Mouse (Mus musculus) macrophage (primary cell): ENCODE results near the gene Ctnnb1. TPM values are rescaled to one million over a fixed set of nuclear protein-coding genes. Genes with fewer than 3 reads are reported as not detected.

Experiments
- H3K27ac ChIP-seq: fragments of 350-480 bp; formaldehyde crosslinking; 2 replicates; pipeline ENCODE4 v1.9.0; 2021
- H3K36me3 ChIP-seq: fragments of 350-480 bp; formaldehyde crosslinking; 2 replicates; pipeline ENCODE4 v1.9.0; 2021; ENCODE audit errors: inconsistent target
- H3K4me3 ChIP-seq: fragments of 350-480 bp; formaldehyde crosslinking; 2 replicates; pipeline ENCODE4 v1.9.0; 2021; ENCODE audit errors: inconsistent target
- H3K79me2 ChIP-seq: fragments of 350-480 bp; formaldehyde crosslinking; 2 replicates; pipeline ENCODE4 v1.9.0; 2021; ENCODE audit errors: inconsistent target
- WGBS: methylation state at CpG from one replicate; pipeline ENCODE4 v1.1.7; 2026; ENCODE audit warnings: inconsistent platforms; ENCODE audit not compliant: missing documents; 5-methylcytosine and 5-hydroxymethylcytosine counted together
- polyA plus RNA-seq: library from polyadenylated mRNA; stranded (reverse); fragments of 250-400 nt; gene quantifications from 3 replicates; pipeline ENCODE4 v1.2.4, GENCODE M21; 2018; ENCODE audit warnings: inconsistent platforms

Gene Ctnnb1
- polyA plus RNA-seq, 1 experiment from 2014 or later: 288 TPM

GRCm38 (mm10) chr9:120961466-120961865, 32.5 kb downstream of the Ctnnb1 start:
- Histone ChIP-seq H3K36me3 (peaks cover 83% of the 10 kb centered on the region), H3K27ac (no peak overlapping the region), H3K4me3 (no peak overlapping the region), H3K79me2 (peaks cover 51% of the 10 kb centered on the region; the same call in 1 of the 2 replicates)
- 51% methylated on average over 3 of the region's 3 CpGs for whole genome bisulfite sequencing

GRCm38 (mm10) chr9:120961969-120962700, 33.1 kb downstream of the Ctnnb1 start:
- no peak overlapping the region for H3K27ac ChIP-seq
- peaks cover 47% of the 10 kb centered on the region; the same call in 1 of the 2 replicates for H3K79me2 ChIP-seq
- 32% methylated on average over 3 of the region's 3 CpGs for WGBS
- H3K36me3 ChIP-seq: peaks cover 83% of the 10 kb centered on the region
- no peak overlapping the region for H3K4me3 ChIP-seq

GRCm38 (mm10) chr9:120963104-120963503, 34.1 kb downstream of the Ctnnb1 start:
- Histone ChIP-seq H3K27ac (no peak overlapping the region), H3K36me3 (peaks cover 81% of the 10 kb centered on the region), H3K79me2 (peaks cover 43% of the 10 kb centered on the region; the same call in 1 of the 2 replicates), H3K4me3 (no peak overlapping the region)
- WGBS: 98% methylated on average over 4 of the region's 4 CpGs

- Histone ChIP-seq H3K4me3 (no peak overlapping the region), H3K36me3 (peaks cover 78% of the 10 kb centered on the region; the same call in 1 of the 2 replicates), H3K79me2 (peaks cover 40% of the 10 kb centered on the region; the same call in 1 of the 2 replicates), H3K27ac (no peak overlapping the region)
- 97% methylated on average over 3 of the region's 3 CpGs for WGBS
Observed at GRCm38 (mm10) chr9:120963720-120964119, 34.7 kb downstream of the Ctnnb1 start.

- no peak overlapping the region for H3K27ac ChIP-seq
Observed at GRCm38 (mm10) chr9:120964224-120964623, 35.2 kb downstream of the Ctnnb1 start.

GRCm38 (mm10) chr9:120965007-120965406, 36.0 kb downstream of the Ctnnb1 start:
- Histone ChIP-seq H3K79me2 (peaks cover 31% of the 10 kb centered on the region; the same call in 1 of the 2 replicates), H3K27ac (no peak overlapping the region), H3K36me3 (peaks cover 69% of the 10 kb centered on the region; the same call in 1 of the 2 replicates), H3K4me3 (no peak overlapping the region)
- 97% methylated on average over 10 of the region's 10 CpGs for WGBS

More at GRCm38 (mm10) chr9:120964224-120964623, 35.2 kb downstream of the Ctnnb1 start:
- Histone ChIP-seq H3K79me2 (peaks cover 35% of the 10 kb centered on the region; the same call in 1 of the 2 replicates), H3K36me3 (peaks cover 76% of the 10 kb centered on the region; the same call in 1 of the 2 replicates), H3K4me3 (no peak overlapping the region)
- 96% methylated on average over 5 of the region's 5 CpGs for WGBS

- H3K79me2 ChIP-seq: no peaks in the 10 kb centered on the region
- peaks cover 6% of the 10 kb centered on the region; the same call in 1 of the 2 replicates for H3K36me3 ChIP-seq
- no peak overlapping the region for H3K27ac ChIP-seq
- WGBS: 83% methylated on average over 6 of the region's 6 CpGs
- H3K4me3 ChIP-seq: no peak overlapping the region
Observed at GRCm38 (mm10) chr9:120973026-120973515, 44.1 kb downstream of the Ctnnb1 start.

- no peak overlapping the region for H3K4me3 ChIP-seq
Observed at GRCm38 (mm10) chr9:120974209-120974608, 45.2 kb downstream of the Ctnnb1 start.

GRCm38 (mm10) chr9:120976158-120976557, 47.1 kb downstream of the Ctnnb1 start:
- H3K79me2 ChIP-seq: no peaks in the 10 kb centered on the region
- no peaks in the 10 kb centered on the region for H3K36me3 ChIP-seq
- H3K27ac ChIP-seq: no peak overlapping the region
- 98% methylated on average over 5 of the region's 5 CpGs for WGBS
- no peak overlapping the region for H3K4me3 ChIP-seq

More at GRCm38 (mm10) chr9:120974209-120974608, 45.2 kb downstream of the Ctnnb1 start:
- H3K27ac ChIP-seq: no peak overlapping the region
- no peaks in the 10 kb centered on the region for H3K79me2 ChIP-seq
- 100% methylated on average over 2 of the region's 2 CpGs for WGBS
- H3K36me3 ChIP-seq: no peaks in the 10 kb centered on the region

GRCm38 (mm10) chr9:120976856-120977255, 47.8 kb downstream of the Ctnnb1 start:
- Histone ChIP-seq H3K27ac (no peak overlapping the region), H3K36me3 (no peaks in the 10 kb centered on the region), H3K4me3 (no peak overlapping the region), H3K79me2 (no peaks in the 10 kb centered on the region)
- 90% methylated on average over 4 of the region's 4 CpGs for WGBS

- no peak overlapping the region for H3K4me3 ChIP-seq
- no peaks in the 10 kb centered on the region for H3K36me3 ChIP-seq
- no peak overlapping the region for H3K27ac ChIP-seq
- WGBS: 75% methylated on average over 7 of the region's 7 CpGs
- H3K79me2 ChIP-seq: no peaks in the 10 kb centered on the region
Observed at GRCm38 (mm10) chr9:120981777-120982176, 52.8 kb downstream of the Ctnnb1 start.

- 94% methylated on average over 8 of the region's 8 CpGs for WGBS
- H3K4me3 ChIP-seq: no peak overlapping the region
- H3K27ac ChIP-seq: no peak overlapping the region
- H3K79me2 ChIP-seq: no peaks in the 10 kb centered on the region
- no peaks in the 10 kb centered on the region for H3K36me3 ChIP-seq
Observed at GRCm38 (mm10) chr9:120983849-120984248, 54.8 kb downstream of the Ctnnb1 start.

- H3K4me3 ChIP-seq: no peak overlapping the region
- no peaks in the 10 kb centered on the region for H3K79me2 ChIP-seq
- no peaks in the 10 kb centered on the region for H3K36me3 ChIP-seq
- no peak overlapping the region for H3K27ac ChIP-seq
- WGBS: 43% methylated on average over 5 of the region's 5 CpGs
Observed at GRCm38 (mm10) chr9:120984509-120984908, 55.5 kb downstream of the Ctnnb1 start.

GRCm38 (mm10) chr9:120985009-120985408, 56.0 kb downstream of the Ctnnb1 start:
- no peak overlapping the region for H3K27ac ChIP-seq
- WGBS: 90% methylated on average over 5 of the region's 5 CpGs
- H3K36me3 ChIP-seq: no peaks in the 10 kb centered on the region
- H3K79me2 ChIP-seq: no peaks in the 10 kb centered on the region
- H3K4me3 ChIP-seq: no peak overlapping the region

- WGBS: 95% methylated on average over 5 of the region's 5 CpGs
- no peaks in the 10 kb centered on the region for H3K79me2 ChIP-seq
- no peak overlapping the region for H3K27ac ChIP-seq
- H3K4me3 ChIP-seq: no peak overlapping the region
- no peaks in the 10 kb centered on the region for H3K36me3 ChIP-seq
Observed at GRCm38 (mm10) chr9:120985524-120985923, 56.5 kb downstream of the Ctnnb1 start.
